Mouse (Mus musculus): ENCODE measurements around the gene Rbbp4. TPM values are rescaled to one million over a fixed set of nuclear protein-coding genes. Genes with fewer than 3 reads are reported as not detected.

Rbbp4 gene
- total RNA-seq, 2 experiments from 2014 or later = 36.0 to 47.3 TPM

- DNase-seq = no peak
- intact Hi-C loops (cut with DNase I) = no loop called here
Observed at GRCm38 (mm10) chr4:129297724-129298123, 37.4 kb downstream of the Rbbp4 start.

DNA sequence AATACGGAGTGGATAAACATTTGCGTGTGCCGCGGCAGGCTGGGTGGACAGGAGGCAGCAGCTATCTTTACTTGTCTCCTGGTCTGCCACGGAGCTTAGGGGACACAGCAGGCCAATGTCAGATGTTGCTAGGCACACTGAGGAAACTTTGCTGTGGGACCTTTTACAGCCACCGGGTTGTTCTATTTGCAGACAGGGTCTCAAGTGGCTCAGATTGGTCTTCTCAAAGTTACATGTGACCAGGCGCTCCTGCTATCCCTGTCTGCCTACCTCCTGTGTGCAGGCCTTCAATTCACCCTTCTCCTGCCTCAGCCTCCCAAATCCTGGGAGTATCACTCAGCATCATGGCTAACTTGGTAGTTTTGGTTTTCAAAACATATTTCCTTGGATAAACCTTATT is 39.1 kb downstream of the Rbbp4 start:
- intact Hi-C loops (cut with DNase I) = no loop called here
- DNase-seq = no peak

DNA sequence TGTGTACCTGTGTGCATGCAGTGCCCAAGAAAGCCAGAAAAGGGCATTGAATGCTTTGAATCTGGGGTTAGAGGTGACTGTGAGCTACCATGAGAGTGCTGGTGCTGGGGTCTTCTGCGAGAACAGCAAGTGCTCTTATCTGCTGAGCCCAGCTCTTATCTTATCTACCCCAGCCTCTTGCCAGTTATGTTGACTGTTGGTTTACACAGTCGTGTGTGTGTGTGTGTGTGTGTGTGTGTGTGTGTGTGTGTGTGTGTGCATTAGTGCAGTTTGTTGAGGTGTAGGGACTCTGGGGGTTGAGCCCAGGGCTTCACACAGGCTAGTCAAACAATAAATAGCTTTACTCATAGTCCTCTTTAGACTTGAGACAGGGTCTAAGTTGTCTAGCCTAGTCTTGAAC is 40.0 kb downstream of the Rbbp4 start:
- DNase-seq = no peak

DNA sequence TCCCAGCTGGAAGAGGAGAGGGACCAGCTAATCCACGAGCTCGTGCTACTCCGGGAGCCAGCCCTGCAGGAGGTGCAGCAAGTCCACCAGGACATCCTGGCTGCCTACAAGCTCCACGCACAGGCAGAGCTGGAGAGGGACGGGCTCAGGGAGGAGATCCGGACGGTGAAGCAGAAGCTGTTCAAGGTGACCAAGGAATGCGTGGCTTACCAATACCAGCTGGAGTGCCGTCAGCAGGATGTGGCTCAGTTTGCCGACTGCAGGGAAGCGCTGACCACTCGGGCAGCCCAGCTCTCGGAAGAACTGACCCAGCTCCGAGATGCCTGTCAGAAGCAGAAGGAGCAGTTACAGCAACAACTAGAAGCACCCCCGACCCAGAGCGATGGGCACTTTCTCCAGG is 41.5 kb downstream of the Rbbp4 start:
- no peak for DNase-seq
- intact Hi-C loops (cut with DNase I) = loop anchor here (5.0 kb wide), 1 partner anchor 39 kb away; no protein-coding TSS in a partner anchor

More for the DNA sequence above, 40.0 kb downstream of the Rbbp4 start:
- intact Hi-C loops (cut with DNase I) = no loop called here

- no peak for DNase-seq
- intact Hi-C loops (cut with DNase I) = loop anchor here (5.0 kb wide), 1 partner anchor 39 kb away; no protein-coding TSS in a partner anchor
Observed at GRCm38 (mm10) chr4:129292831-129293230, 42.3 kb downstream of the Rbbp4 start.

- intact Hi-C loops (cut with DNase I) = loop anchor here (5.0 kb wide), 1 partner anchor 43 kb away; no protein-coding TSS in a partner anchor
- no peak for DNase-seq
Observed at GRCm38 (mm10) chr4:129289671-129290070, 45.5 kb downstream of the Rbbp4 start.

DNA sequence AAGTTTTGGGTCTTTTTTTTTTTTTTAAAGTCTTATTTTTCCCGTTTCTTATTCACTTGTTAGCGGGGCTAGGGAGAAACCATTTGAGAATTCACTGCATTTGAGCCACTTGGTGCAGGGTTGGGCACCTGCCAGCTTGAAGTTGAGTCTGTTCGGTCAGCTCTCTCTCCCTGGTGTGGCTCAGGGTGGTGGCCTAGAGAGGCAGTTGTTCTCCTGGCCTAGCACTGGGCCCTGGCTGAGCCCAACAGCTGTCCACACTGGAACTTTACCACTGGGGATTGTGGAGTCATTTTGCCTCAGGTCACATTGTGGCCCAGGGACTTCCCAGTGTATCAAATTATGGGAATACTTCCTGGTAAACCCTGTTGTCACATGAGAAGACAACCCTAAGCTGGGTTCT is 47.1 kb downstream of the Rbbp4 start:
- intact Hi-C loops (cut with DNase I) = no loop called here
- peak; percentile 34 to 43 for DNase-seq

DNA sequence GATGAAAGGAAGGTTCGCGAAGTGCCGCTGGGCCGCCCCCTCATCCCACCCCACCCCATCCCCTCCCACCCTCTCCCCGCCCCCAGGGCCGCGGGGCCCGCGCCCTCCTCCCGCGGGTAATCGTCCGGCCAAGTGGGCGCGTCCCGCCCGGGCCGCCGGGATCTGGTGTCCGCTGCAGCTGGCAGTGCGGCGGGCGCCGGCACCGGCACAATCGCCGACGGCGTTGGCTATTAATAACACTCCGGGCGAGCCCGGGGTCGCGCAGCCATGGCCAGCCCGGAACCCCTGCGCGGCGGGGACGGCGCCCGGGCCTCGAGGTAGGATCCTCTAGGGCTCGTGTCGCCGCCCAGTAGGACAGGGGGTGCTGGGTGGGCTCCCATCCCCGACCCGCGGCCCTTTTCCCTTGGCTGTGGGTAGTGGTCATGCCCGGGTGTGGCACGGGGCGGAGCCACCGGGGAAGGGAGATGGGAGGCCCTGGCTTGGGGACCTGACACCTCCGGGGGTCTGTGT is 47.6 kb downstream of the Rbbp4 start, which contains the start of gene Sync:
Gene Sync (plus strand): TSS at position 146 of the 510 bp plus-strand sequence.
- intact Hi-C loops (cut with DNase I) = no loop called here
- peak; percentile 53 to 64 for DNase-seq

- peak in 1 of 2 experiments; percentile 38 for DNase-seq
- intact Hi-C loops (cut with DNase I) = no loop called here
Observed at GRCm38 (mm10) chr4:129286683-129287471, 48.3 kb downstream of the Rbbp4 start.

GRCm38 (mm10) chr4:129286001-129286682 is 49.0 kb downstream of the Rbbp4 start:
- intact Hi-C loops (cut with DNase I) = no loop called here
- DNase-seq = peak in 1 of 2 experiments; percentile 28

GRCm38 (mm10) chr4:129284685-129285084 is 50.5 kb downstream of the Rbbp4 start:
- intact Hi-C loops (cut with DNase I) = no loop called here
- no peak for DNase-seq

DNA sequence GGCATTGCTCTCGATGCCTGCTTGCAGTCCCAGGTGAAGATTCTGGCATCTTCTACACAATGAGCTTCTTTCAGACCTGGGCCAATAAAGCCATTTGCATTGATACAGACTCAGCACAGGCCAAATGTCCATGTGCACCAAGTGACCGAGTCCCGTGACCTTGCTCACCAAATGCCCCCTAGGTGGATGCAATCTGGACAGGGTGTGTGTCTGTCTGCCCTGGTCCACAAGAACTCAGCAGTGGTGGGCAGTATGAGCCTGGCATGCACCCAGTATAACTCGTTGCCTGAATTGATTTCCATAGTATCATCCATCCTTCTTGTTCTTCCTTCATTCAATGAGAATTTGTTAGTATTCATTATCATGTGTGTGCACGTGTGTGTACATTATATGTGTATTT is 51.9 kb downstream of the Rbbp4 start:
- no peak for DNase-seq

GRCm38 (mm10) chr4:129282786-129283185 is 52.4 kb downstream of the Rbbp4 start:
- no peak for DNase-seq
- intact Hi-C loops (cut with DNase I) = no loop called here

More for the DNA sequence above, 51.9 kb downstream of the Rbbp4 start:
- intact Hi-C loops (cut with DNase I) = no loop called here

DNA sequence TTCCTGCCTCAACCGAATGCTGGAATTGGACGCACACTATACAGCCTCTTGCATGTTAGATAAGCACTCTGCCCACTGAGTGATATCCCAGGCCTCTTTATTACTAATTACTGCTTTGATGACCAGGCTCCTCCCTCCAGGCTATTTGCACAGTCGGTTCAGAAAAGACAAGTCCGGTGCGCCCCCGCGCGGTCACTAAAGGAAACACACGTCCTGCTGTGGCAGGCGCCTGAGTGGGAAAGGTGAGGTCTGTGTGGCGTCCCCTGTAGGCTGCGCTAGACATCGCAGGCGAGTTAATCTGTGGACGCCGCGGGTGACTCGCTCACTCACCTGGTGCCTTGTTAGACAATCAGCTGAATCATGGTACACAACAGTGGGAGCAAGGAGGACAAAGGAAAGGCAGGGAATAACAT is 58.7 kb downstream of the Rbbp4 start:
- peak; percentile 94 to 96 for DNase-seq
- intact Hi-C loops (cut with DNase I) = loop anchor here (2.0 kb wide), 2 partner anchors 56 to 64 kb away; no protein-coding TSS in a partner anchor

DNA sequence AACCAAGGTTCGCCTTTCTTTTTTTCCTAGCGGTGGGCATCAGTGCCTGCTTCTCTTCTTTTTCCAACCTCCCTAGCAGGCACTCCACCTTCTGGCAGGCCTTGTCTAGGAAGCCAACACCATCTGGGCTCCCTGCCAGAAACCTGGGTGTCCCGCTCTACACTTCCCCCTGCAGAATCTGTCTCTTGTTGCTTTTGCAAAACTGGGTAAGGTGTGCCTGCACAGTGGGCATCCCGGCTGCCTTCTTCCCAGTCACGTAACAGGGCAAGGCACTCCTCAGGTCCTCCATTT is 62.5 kb downstream of the Rbbp4 start:
- intact Hi-C loops (cut with DNase I) = loop anchor here (2.0 kb wide), 1 partner anchor 138 kb away; no protein-coding TSS in a partner anchor
- DNase-seq = peak in 1 of 2 experiments; percentile 40

GRCm38 (mm10) chr4:129271991-129272755 is 63.0 kb downstream of the Rbbp4 start:
- no peak for DNase-seq
- intact Hi-C loops (cut with DNase I) = loop anchor here (2.0 kb wide), 1 partner anchor 137 kb away; no protein-coding TSS in a partner anchor

DNA sequence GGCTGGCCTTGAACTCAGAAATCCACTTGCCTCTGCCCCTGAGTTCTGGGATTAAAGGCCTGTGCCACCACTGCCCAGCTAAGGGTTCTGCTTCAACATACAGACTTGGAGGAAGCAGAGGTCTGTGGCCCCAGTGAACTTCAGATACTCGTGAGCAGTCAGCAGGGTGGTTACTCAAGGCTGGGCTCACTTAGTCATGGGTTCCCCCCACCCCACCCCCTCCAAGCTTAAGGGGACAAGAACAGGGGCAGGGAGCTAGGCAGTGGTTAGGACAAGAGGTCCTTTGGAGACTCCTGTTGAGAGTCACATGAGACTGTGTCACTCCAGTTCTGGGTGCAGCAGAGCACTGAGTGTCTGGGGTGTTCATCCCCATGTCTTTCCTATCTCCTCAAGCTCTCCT is 66.5 kb downstream of the Rbbp4 start:
- intact Hi-C loops (cut with DNase I) = no loop called here
- no peak for DNase-seq

GRCm38 (mm10) chr4:129266821-129267220 is 68.3 kb downstream of the Rbbp4 start:
- intact Hi-C loops (cut with DNase I) = no loop called here
- DNase-seq = no peak

DNA sequence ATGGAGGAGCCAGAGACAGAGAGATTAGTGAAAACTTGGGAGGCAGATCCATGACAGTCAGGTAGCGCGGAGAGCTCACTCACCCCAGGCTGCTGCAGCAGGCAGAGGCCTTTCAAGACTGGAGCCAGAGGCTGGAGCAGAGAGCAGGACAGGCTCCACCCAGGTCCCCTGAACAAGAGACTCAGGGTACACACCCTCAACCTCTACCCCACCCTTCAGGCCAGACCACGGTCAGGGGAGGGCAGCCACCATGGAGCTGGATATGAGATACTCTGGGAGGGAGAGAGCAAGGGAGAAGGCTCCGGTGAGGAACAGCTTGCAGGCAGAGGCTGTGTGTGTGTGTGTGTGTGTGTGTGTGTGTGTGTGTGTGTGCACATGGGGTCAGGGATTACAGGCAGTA is 69.0 kb downstream of the Rbbp4 start:
- DNase-seq = no peak
- intact Hi-C loops (cut with DNase I) = no loop called here

DNA sequence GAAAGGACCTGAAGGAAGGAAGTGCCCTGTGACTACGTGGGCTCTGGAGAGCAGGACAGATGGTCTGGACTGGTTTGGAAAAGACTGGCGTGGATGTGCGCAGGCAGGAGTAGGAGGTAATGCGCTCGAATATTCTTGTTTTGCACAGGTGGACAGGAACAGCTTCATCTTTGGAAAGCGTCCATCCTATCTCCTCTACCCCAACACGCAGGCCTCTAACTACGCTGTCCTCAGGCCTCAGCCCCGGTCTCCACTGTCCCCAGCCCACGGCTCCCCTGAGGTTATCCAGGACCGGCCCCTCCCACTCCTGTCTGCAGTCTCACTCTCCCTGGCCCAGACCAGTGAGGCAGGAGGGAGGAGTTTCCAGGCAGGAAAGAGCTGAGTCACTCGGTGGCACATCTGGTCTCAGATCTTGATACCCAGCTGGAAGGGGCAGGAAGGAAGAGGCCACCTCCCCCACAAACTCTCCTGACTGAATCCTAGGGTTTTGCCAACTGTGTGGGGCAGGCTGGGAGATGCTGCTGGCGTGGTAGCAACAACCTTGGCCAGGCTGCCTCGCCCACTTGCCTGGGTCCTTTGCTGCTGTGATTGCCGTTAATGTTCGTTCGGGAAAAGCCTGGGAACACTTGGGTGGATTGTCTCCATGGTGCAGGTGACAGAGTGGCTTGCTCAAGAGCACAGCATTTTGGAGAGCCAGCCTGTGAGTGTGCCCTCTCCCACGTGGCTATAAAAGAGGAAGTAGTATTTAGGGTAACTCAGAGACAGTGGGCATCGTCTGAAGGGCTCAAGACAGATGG is 71.7 kb downstream of the Rbbp4 start:
- intact Hi-C loops (cut with DNase I) = no loop called here
- peak; percentile 28 to 41 for DNase-seq

Data from gastrocnemius, postnatal 36 days (tissue).